Comparison of ENCODE assay signal across 7 mouse cellular contexts in genomic region chr16:49803932-49804461, GRCm38 (mm10). TPM values are rescaled to one million over a fixed set of nuclear protein-coding genes. Genes with fewer than 3 reads are reported as not detected.
DNase-seq lines count a peak whose midpoint lies in the region; ATAC-seq and TF ChIP-seq lines count a peak whose summit lies in the region.

No protein-coding gene starts in this region.

- H3K4me1 ChIP-seq in G1E (ENCODE audit: insufficient read depth, low read depth, low read length): peaks cover 84% of the 10 kb centered on the region
- H3K4me1 ChIP-seq in heart, embryonic 12.5 days (replicated peaks): peaks cover 17% of the 10 kb centered on the region
- H3K4me1 ChIP-seq in kidney, embryonic 16.5 days (ENCODE audit: insufficient read depth, low read length): peaks cover 13% of the 10 kb centered on the region

- no peak for TF ChIP-seq CTCF in G1E (IDR thresholded peaks at IDR 0.05; ENCODE audit: low read depth, low read length)

- intact Hi-C loops in left cerebral cortex, postnatal 10 days (cut with DNase I): no loop called here

- 3% methylated on average over 12 of the region's 12 CpGs for WGBS in heart, embryonic 12.5 days
- WGBS in kidney, embryonic 16.5 days: 2% methylated on average over 12 of the region's 12 CpGs

- no peaks in the 10 kb centered on the region for H3K9me3 ChIP-seq in G1E (replicated peaks)
- H3K9me3 ChIP-seq in heart, embryonic 12.5 days (replicated peaks): no peaks in the 10 kb centered on the region
- no peaks in the 10 kb centered on the region for H3K9me3 ChIP-seq in kidney, embryonic 16.5 days (ENCODE audit: low read length)

- peak overlapping the region; percentile 59 for H3K9ac ChIP-seq in heart, embryonic 12.5 days
- H3K9ac ChIP-seq in kidney, embryonic 16.5 days (replicated peaks; ENCODE audit: low read length): peak overlapping the region; percentile 23; the same call in 1 of the 2 replicates

- peak overlapping the region; percentile 81 for H3K4me2 ChIP-seq in heart, embryonic 12.5 days
- H3K4me2 ChIP-seq in kidney, embryonic 16.5 days (replicated peaks; ENCODE audit: low read depth, low read length): peak overlapping the region; percentile 52

- peak overlapping the region; percentile 60; the same call in 1 of the 2 replicates for H3K4me3 ChIP-seq in G1E (ENCODE audit: low read depth, low read length)
- H3K4me3 ChIP-seq in heart, embryonic 12.5 days: peak overlapping the region; percentile 39
- H3K4me3 ChIP-seq in kidney, embryonic 16.5 days (ENCODE audit: low read length): peak overlapping the region; percentile 32

- H3K36me3 ChIP-seq in G1E (replicated peaks): no peaks in the 10 kb centered on the region
- H3K36me3 ChIP-seq in heart, embryonic 12.5 days: no peaks in the 10 kb centered on the region
- H3K36me3 ChIP-seq in kidney, embryonic 16.5 days (ENCODE audit: insufficient read depth, low read length): no peaks in the 10 kb centered on the region

- no peaks in the 10 kb centered on the region for H3K27me3 ChIP-seq in G1E (ENCODE audit: insufficient read depth, low read length)
- no peaks in the 10 kb centered on the region for H3K27me3 ChIP-seq in heart, embryonic 12.5 days (replicated peaks)
- no peaks in the 10 kb centered on the region for H3K27me3 ChIP-seq in kidney, embryonic 16.5 days (ENCODE audit: insufficient read depth, low read length)

- DNase-seq in G1E (ENCODE audit: low spot score): no peak
- DNase-seq in ZHBTc4 (ENCODE audit: low read depth, low spot score): peak; percentile 89
- peak; percentile 62 for DNase-seq in lung, postnatal 25 days (ENCODE audit: low spot score)
- DNase-seq in yolk sac, embryonic 10.5 days (ENCODE audit: low spot score): peak; percentile 13
- DNase-seq in left cerebral cortex, postnatal 10 days (ENCODE audit: extremely low spot score in 1 of 2, low spot score in 2 of 2): no peak

- ATAC-seq in G1E (ENCODE audit: extremely low read depth, insufficient number of reproducible peaks, low FRiP score, poor library complexity, severe bottlenecking): no peak
- ATAC-seq in heart, embryonic 12.5 days (ENCODE audit: insufficient number of reproducible peaks, low FRiP score): no peak
- ATAC-seq in kidney, embryonic 16.5 days (ENCODE audit: low FRiP score, low TSS enrichment): peak; percentile 46

- no peak overlapping the region for H3K27ac ChIP-seq in heart, embryonic 12.5 days (ENCODE audit: poor library complexity, severe bottlenecking)
- peak overlapping the region; percentile 2; the same call in 1 of the 2 replicates for H3K27ac ChIP-seq in kidney, embryonic 16.5 days (ENCODE audit: low read length)

RNA-seq across cellular contexts. Expression of gene Cd47, which starts 3.7 kb away (rescaled TPM):
- total RNA-seq in G1E (2014; fragmentation: Nextera tagmentation) (418 and 451 TPM in 2 replicates), G1E (2017) (149 and 155 TPM in 2 replicates)
- polyA plus RNA-seq in G1E (2012): 88.8 and 95.1 TPM in 2 replicates
- 60.0 and 63.3 TPM in 2 replicates for polyA plus RNA-seq in heart, embryonic 12.5 days (2016; fragmentation: Nextera tagmentation; extraction: Ambion mirVana)
- 75.2 and 78.0 TPM in 2 replicates for polyA plus RNA-seq in kidney, embryonic 16.5 days (2015; fragmentation: Nextera tagmentation; extraction: Ambion mirVana)
- total RNA-seq in left cerebral cortex, postnatal 10 days (2021): 100 to 1,000 TPM; 294 to 300 TPM

Comparison
In these comparisons a context has a peak if more than half of its experiments do, and no peak if none do; other contexts are left out.
1. DNase-seq: peak in ZHBTc4 (single experiment), lung, postnatal 25 days (single experiment) and yolk sac, embryonic 10.5 days (single experiment); none in G1E (single experiment) and left cerebral cortex, postnatal 10 days (0 of 2).
2. Peak in every context shown above with its lines, with median percentiles within 50 percentile points of each other: H3K4me3 ChIP-seq.